Mouse (Mus musculus): ENCODE measurements around the gene Ppm1a.

DNA sequence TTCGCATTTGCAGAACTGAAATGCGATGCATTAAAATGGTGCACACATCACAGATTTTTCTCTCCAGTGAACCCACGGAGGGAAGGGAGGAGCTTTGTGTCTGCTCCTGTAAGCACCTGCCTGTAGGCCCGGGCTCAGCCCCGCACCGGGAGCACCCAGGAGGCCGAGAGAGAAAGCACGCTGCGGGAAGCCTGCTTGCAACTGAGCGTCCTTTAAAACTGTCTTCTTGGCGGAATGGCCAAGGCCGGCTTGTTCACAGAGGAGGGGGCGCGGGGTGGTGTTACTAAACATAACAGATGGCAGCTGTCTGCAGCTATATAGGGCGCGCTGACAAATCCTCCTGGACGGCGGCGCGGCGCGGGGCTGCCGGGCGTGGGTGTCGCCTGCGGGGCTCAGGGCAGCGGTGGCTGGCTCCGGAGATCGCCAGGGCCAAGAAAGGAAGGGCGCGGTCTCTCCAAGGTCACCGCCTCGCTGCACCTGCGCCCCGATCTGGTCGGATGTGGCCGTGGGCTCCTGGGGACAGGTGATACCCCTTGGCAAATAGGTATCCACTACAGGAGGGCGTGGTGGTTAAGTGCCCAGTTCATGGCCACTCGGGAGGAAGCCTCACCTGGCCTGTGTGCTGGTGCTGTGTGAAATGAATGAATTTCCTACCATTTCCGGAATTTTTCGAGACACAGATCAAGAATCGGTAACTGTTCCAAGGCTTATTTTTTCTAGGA, 74.6 kb downstream of the Ppm1a start:
- no peak for TF ChIP-seq ZNF384 (IDR thresholded peaks at IDR 0.05; ENCODE audit: low read depth, low read length)
- no peak for TF ChIP-seq MAFK (IDR thresholded peaks at IDR 0.05; ENCODE audit: insufficient read depth, low read depth, low read length)
- no peak for TF ChIP-seq HCFC1 (IDR thresholded peaks at IDR 0.05; ENCODE audit: borderline replicate concordance, insufficient read depth, low read length)

Measured in ES-E14 (cell line).